Mouse (Mus musculus): ENCODE data around the gene Xlr3c. TPM values are rescaled to one million over a fixed set of nuclear protein-coding genes. Genes with fewer than 3 reads are reported as not detected.

The Xlr3c gene
- polyA plus RNA-seq (2014; fragmentation: Illumina TruSeq; extraction: RNeasy Lipid Tissue Mini Kit (QIAGEN cat#74804); ENCODE audit: low read depth, low replicate concordance) = not detected

GRCm38 (mm10) chrX:73265270-73265669 lies at the start of gene Xlr3c:
Xlr3c (minus strand) TSS chrX:73265390.

DNA sequence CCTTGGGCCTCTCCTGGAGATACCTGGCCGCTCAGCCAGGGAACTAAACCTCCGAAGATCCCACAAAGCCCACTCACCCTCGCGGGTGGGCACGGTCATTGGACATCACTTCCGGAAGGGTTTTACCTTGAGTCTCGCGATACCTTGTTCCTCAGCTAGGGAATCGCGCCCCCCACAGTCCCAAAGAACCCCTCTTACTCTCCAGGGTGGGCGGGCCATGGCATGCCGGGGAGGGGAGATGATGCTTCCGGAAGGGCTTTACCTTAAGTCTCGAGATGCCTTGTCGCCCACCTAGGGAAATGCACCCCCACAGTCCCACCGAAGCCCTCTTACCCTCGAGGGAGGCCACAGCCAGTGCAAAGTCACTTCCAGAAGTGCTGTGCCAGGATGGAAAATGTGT lies 27.7 kb upstream of the Xlr3c start, which contains the start of the genes Xlr5a and Xlr5c:
Xlr5a (minus strand) TSS at position 101 of the 400 bp plus-strand sequence.
Xlr5c (minus strand) TSS at position 101 of the 400 bp plus-strand sequence.

DNA sequence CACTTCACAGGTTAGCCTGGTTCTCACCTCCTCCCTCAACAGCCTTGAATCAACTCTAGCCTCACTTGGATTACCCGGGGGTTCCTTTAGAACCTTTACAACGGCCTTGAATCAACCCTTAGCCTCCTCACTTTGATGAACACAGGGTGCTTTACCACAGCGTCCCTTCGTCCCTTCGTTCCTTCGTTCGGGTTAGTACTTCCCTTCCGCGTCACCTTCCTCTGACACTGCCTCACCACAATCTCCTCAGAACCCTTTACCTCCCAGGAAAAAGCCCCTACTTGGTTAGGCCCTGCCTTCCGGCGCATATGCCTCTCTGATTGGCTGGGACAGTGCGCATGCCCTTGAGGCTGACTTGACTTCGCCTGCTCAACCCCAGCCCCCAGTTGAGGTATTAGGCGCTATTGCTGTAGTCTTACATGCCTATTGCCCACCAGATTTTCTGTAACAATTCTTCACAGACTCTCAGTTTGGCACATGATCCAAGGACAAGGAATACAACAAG lies 22.3 kb downstream of the Xlr3c start, which contains the start of gene Xlr4c:
Xlr4c (minus strand) TSS at position 310 of the 505 bp plus-strand sequence.

DNA sequence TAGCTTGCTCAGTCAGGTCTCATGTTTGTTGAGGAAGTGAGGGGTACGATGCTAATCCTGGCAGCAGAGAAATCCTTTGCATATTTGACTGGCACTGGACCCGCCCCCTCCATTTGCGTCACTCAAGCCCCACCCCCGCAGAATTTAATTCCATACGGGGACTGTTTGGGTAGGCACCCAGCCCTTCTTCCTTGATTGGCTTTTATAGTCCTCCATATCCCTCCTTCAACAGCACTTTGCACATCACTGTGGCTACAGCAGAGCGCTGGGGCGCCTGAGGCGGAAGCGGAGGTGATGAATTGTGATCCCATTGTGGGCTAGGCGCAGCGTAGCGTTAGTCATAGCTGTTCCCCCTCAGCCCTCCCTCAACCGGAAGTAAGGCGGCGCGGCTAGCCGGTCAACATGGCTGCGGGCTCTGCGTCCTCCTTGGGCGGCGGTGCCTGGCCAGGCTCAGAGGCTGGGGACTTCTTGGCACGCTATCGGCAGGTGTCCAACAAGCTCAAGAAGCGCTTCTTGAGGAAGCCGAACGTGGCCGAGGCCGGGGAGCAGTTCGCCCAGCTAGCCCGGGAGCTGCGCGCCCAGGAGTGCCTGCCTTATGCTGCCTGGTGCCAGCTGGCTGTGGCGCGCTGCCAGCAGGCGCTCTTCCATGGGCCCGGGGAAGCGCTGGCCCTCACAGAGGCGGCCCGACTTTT lies 37.1 kb downstream of the Xlr3c start, which contains the start of gene F8a:
F8a (plus strand) TSS at position 378 of the 692 bp plus-strand sequence.

GRCm38 (mm10) chrX:73213819-73214564 lies 51.2 kb downstream of the Xlr3c start, which contains the start of gene Xlr4b:
Xlr4b (plus strand) TSS chrX:73214333.

Other genes starting within 250 kb of the Xlr3c start
- not detected for gene Pnma5, start 228.3 kb downstream of the Xlr3c start, polyA plus RNA-seq (2014; fragmentation: Illumina TruSeq; extraction: RNeasy Lipid Tissue Mini Kit (QIAGEN cat#74804); ENCODE audit: low read depth, low replicate concordance)
- gene Pnma3, start 200.6 kb downstream of the Xlr3c start, polyA plus RNA-seq (2014; fragmentation: Illumina TruSeq; extraction: RNeasy Lipid Tissue Mini Kit (QIAGEN cat#74804); ENCODE audit: low read depth, low replicate concordance) = not detected
- gene Xlr4a, start 182.9 kb downstream of the Xlr3c start, polyA plus RNA-seq (2014; fragmentation: Illumina TruSeq; extraction: RNeasy Lipid Tissue Mini Kit (QIAGEN cat#74804); ENCODE audit: low read depth, low replicate concordance) = not detected
- gene Xlr3a, start 168.3 kb downstream of the Xlr3c start, polyA plus RNA-seq (2014; fragmentation: Illumina TruSeq; extraction: RNeasy Lipid Tissue Mini Kit (QIAGEN cat#74804); ENCODE audit: low read depth, low replicate concordance) = 0.71 TPM
- not detected for gene Gm14685, start 148.3 kb downstream of the Xlr3c start, polyA plus RNA-seq (2014; fragmentation: Illumina TruSeq; extraction: RNeasy Lipid Tissue Mini Kit (QIAGEN cat#74804); ENCODE audit: low read depth, low replicate concordance)
- gene Xlr5b, start 116.6 kb downstream of the Xlr3c start, polyA plus RNA-seq (2014; fragmentation: Illumina TruSeq; extraction: RNeasy Lipid Tissue Mini Kit (QIAGEN cat#74804); ENCODE audit: low read depth, low replicate concordance) = not detected
- not detected for gene DXBay18, start 115.9 kb downstream of the Xlr3c start, polyA plus RNA-seq (2014; fragmentation: Illumina TruSeq; extraction: RNeasy Lipid Tissue Mini Kit (QIAGEN cat#74804); ENCODE audit: low read depth, low replicate concordance)
- not detected for gene Spin2d, start 88.4 kb downstream of the Xlr3c start, polyA plus RNA-seq (2014; fragmentation: Illumina TruSeq; extraction: RNeasy Lipid Tissue Mini Kit (QIAGEN cat#74804); ENCODE audit: low read depth, low replicate concordance)
- gene Xlr3b, start 73.2 kb downstream of the Xlr3c start, polyA plus RNA-seq (2014; fragmentation: Illumina TruSeq; extraction: RNeasy Lipid Tissue Mini Kit (QIAGEN cat#74804); ENCODE audit: low read depth, low replicate concordance) = 0.76 TPM
- 0.50 TPM for gene Xlr4b, start 51.1 kb downstream of the Xlr3c start, polyA plus RNA-seq (2014; fragmentation: Illumina TruSeq; extraction: RNeasy Lipid Tissue Mini Kit (QIAGEN cat#74804); ENCODE audit: low read depth, low replicate concordance)
- 4.1 TPM for gene F8a, start 37.1 kb downstream of the Xlr3c start, polyA plus RNA-seq (2014; fragmentation: Illumina TruSeq; extraction: RNeasy Lipid Tissue Mini Kit (QIAGEN cat#74804); ENCODE audit: low read depth, low replicate concordance)
- gene Xlr4c, start 22.3 kb downstream of the Xlr3c start, polyA plus RNA-seq (2014; fragmentation: Illumina TruSeq; extraction: RNeasy Lipid Tissue Mini Kit (QIAGEN cat#74804); ENCODE audit: low read depth, low replicate concordance) = not detected
- gene Xlr5a, start 27.6 kb upstream of the Xlr3c start, polyA plus RNA-seq (2014; fragmentation: Illumina TruSeq; extraction: RNeasy Lipid Tissue Mini Kit (QIAGEN cat#74804); ENCODE audit: low read depth, low replicate concordance) = not detected
- gene Xlr5c, start 27.6 kb upstream of the Xlr3c start, polyA plus RNA-seq (2014; fragmentation: Illumina TruSeq; extraction: RNeasy Lipid Tissue Mini Kit (QIAGEN cat#74804); ENCODE audit: low read depth, low replicate concordance) = not detected
- gene Gm45015, start 71.5 kb upstream of the Xlr3c start, polyA plus RNA-seq (2014; fragmentation: Illumina TruSeq; extraction: RNeasy Lipid Tissue Mini Kit (QIAGEN cat#74804); ENCODE audit: low read depth, low replicate concordance) = not detected
- gene Zfp275, start 77.2 kb upstream of the Xlr3c start, polyA plus RNA-seq (2014; fragmentation: Illumina TruSeq; extraction: RNeasy Lipid Tissue Mini Kit (QIAGEN cat#74804); ENCODE audit: low read depth, low replicate concordance) = 7.8 TPM
- not detected for gene Gm18336, start 133.3 kb upstream of the Xlr3c start, polyA plus RNA-seq (2014; fragmentation: Illumina TruSeq; extraction: RNeasy Lipid Tissue Mini Kit (QIAGEN cat#74804); ENCODE audit: low read depth, low replicate concordance)
- gene Zfp92, start 145.7 kb upstream of the Xlr3c start, polyA plus RNA-seq (2014; fragmentation: Illumina TruSeq; extraction: RNeasy Lipid Tissue Mini Kit (QIAGEN cat#74804); ENCODE audit: low read depth, low replicate concordance) = not detected
- not detected for gene Trex2, start 170.0 kb upstream of the Xlr3c start, polyA plus RNA-seq (2014; fragmentation: Illumina TruSeq; extraction: RNeasy Lipid Tissue Mini Kit (QIAGEN cat#74804); ENCODE audit: low read depth, low replicate concordance)
- gene Haus7, start 193.7 kb upstream of the Xlr3c start, polyA plus RNA-seq (2014; fragmentation: Illumina TruSeq; extraction: RNeasy Lipid Tissue Mini Kit (QIAGEN cat#74804); ENCODE audit: low read depth, low replicate concordance) = 8.6 TPM
- 227 TPM for gene Bgn, start 218.2 kb upstream of the Xlr3c start, polyA plus RNA-seq (2014; fragmentation: Illumina TruSeq; extraction: RNeasy Lipid Tissue Mini Kit (QIAGEN cat#74804); ENCODE audit: low read depth, low replicate concordance)
- not detected for gene Atp2b3, start 237.7 kb upstream of the Xlr3c start, polyA plus RNA-seq (2014; fragmentation: Illumina TruSeq; extraction: RNeasy Lipid Tissue Mini Kit (QIAGEN cat#74804); ENCODE audit: low read depth, low replicate concordance)

Data from heart, adult 10 weeks (tissue).